Mouse (Mus musculus) heart, embryonic 15.5 days (tissue): Measurements from ENCODE around the gene Spen. TPM values are rescaled to one million over a fixed set of nuclear protein-coding genes. Genes with fewer than 3 reads are reported as not detected.

Source experiments
- ATAC-seq: fragments of 200-750 bp; cut with Nextera tagmentation; replicated peaks from 2 replicates; pipeline ENCODE4 v1.8.0; 2017; ENCODE audit warnings: low read depth, moderate TSS enrichment; ENCODE audit not compliant: insufficient number of reproducible peaks, insufficient read depth, low FRiP score
- H3K27ac ChIP-seq: fragments of 300-500 bp; sonication (generic); 2 replicates; pipeline ENCODE4 v1.5.1; 2015; ENCODE audit warnings: mild to moderate bottlenecking, inconsistent platforms
- H3K27me3 ChIP-seq: fragments of 300-500 bp; sonication (generic); 2 replicates; pipeline ENCODE4 v1.6.1; 2015; ENCODE audit warnings: inconsistent platforms
- H3K36me3 ChIP-seq: fragments of 300-500 bp; sonication (generic); 2 replicates; pipeline ENCODE4 v1.6.1; 2015; ENCODE audit warnings: mild to moderate bottlenecking, inconsistent platforms
- H3K4me1 ChIP-seq: fragments of 300-500 bp; sonication (generic); replicated peaks from 2 replicates; pipeline ENCODE4 v1.6.1; 2015; ENCODE audit warnings: inconsistent platforms
- H3K4me2 ChIP-seq: fragments of 300-500 bp; sonication (generic); 2 replicates; pipeline ENCODE4 v1.6.1; 2015; ENCODE audit warnings: inconsistent platforms, mild to moderate bottlenecking, moderate library complexity
- H3K4me3 ChIP-seq: fragments of 300-500 bp; sonication (generic); 2 replicates; pipeline ENCODE4 v1.5.1; 2015; ENCODE audit warnings: mild to moderate bottlenecking, inconsistent platforms
- H3K9ac ChIP-seq: fragments of 300-500 bp; sonication (generic); 2 replicates; pipeline ENCODE4 v1.6.1; 2015; ENCODE audit warnings: mild to moderate bottlenecking, inconsistent platforms
- H3K9me3 ChIP-seq: fragments of 300-500 bp; sonication (generic); replicated peaks from 2 replicates; pipeline ENCODE4 v1.6.1; 2016; ENCODE audit warnings: inconsistent platforms
- WGBS: fragments of 180-500 bp; shearing (Covaris S2); methylation state at CpG from one replicate; pipeline ENCODE4 v1.1.7; 2015; ENCODE audit warnings: mixed read lengths; 5-methylcytosine and 5-hydroxymethylcytosine counted together
- polyA plus RNA-seq: library from polyadenylated mRNA; unstranded; fragments of >200 nt; fragmentation: Nextera tagmentation; extraction: Ambion mirVana; gene quantifications from 2 replicates; pipeline ENCODE4 v1.2.1, GENCODE M21; 2015

The Spen gene
- polyA plus RNA-seq, 1 experiment from 2014 or later, result 6.3 TPM

- Histone ChIP-seq H3K27me3 (no peaks in the 10 kb centered on the region), H3K36me3 (no peaks in the 10 kb centered on the region)
- WGBS, result 64% methylated on average over 5 of the region's 5 CpGs
Measured at GRCm38 (mm10) chr4:141502723-141503122, 35.7 kb downstream of the Spen start.

GRCm38 (mm10) chr4:141501058-141501457 lies 37.3 kb downstream of the Spen start:
- peak overlapping the region; percentile 56 for H3K27ac ChIP-seq
- H3K4me1 ChIP-seq, result peaks cover 27% of the 10 kb centered on the region
- H3K4me3 ChIP-seq, result no peak overlapping the region
- no peaks in the 10 kb centered on the region for H3K27me3 ChIP-seq
- no peak for ATAC-seq
- no peaks in the 10 kb centered on the region for H3K36me3 ChIP-seq
- no peak overlapping the region for H3K4me2 ChIP-seq
- 37% methylated on average over 5 of the region's 5 CpGs for WGBS
- no peaks in the 10 kb centered on the region for H3K9me3 ChIP-seq
- H3K9ac ChIP-seq, result peak overlapping the region; percentile 20

More at GRCm38 (mm10) chr4:141502723-141503122, 35.7 kb downstream of the Spen start:
- H3K4me1 ChIP-seq, result peaks cover 41% of the 10 kb centered on the region
- no peak overlapping the region for H3K4me2 ChIP-seq
- no peak overlapping the region for H3K4me3 ChIP-seq
- H3K9ac ChIP-seq, result no peak overlapping the region
- no peaks in the 10 kb centered on the region for H3K9me3 ChIP-seq
- no peak for ATAC-seq
- H3K27ac ChIP-seq, result no peak overlapping the region

GRCm38 (mm10) chr4:141500637-141501036 lies 37.8 kb downstream of the Spen start:
- H3K9ac ChIP-seq, result peak overlapping the region; percentile 20
- WGBS, result 52% methylated on average over 4 of the region's 4 CpGs

GRCm38 (mm10) chr4:141488670-141489069 lies 49.7 kb downstream of the Spen start:
- H3K9me3 ChIP-seq, result no peaks in the 10 kb centered on the region
- H3K36me3 ChIP-seq, result peaks cover 90% of the 10 kb centered on the region
- H3K27ac ChIP-seq, result no peak overlapping the region
- 90% methylated on average over 4 of the region's 4 CpGs for WGBS
- H3K4me3 ChIP-seq, result no peak overlapping the region
- H3K27me3 ChIP-seq, result no peaks in the 10 kb centered on the region
- H3K4me2 ChIP-seq, result no peak overlapping the region
- H3K4me1 ChIP-seq, result no peaks in the 10 kb centered on the region
- ATAC-seq, result no peak
- H3K9ac ChIP-seq, result no peak overlapping the region

More at GRCm38 (mm10) chr4:141500637-141501036, 37.8 kb downstream of the Spen start:
- H3K36me3 ChIP-seq, result no peaks in the 10 kb centered on the region
- H3K27ac ChIP-seq, result peak overlapping the region; percentile 56
- ATAC-seq, result no peak
- peaks cover 25% of the 10 kb centered on the region for H3K4me1 ChIP-seq
- no peaks in the 10 kb centered on the region for H3K9me3 ChIP-seq
- H3K27me3 ChIP-seq, result no peaks in the 10 kb centered on the region
- H3K4me2 ChIP-seq, result no peak overlapping the region
- no peak overlapping the region for H3K4me3 ChIP-seq

- no peaks in the 10 kb centered on the region for H3K9me3 ChIP-seq
- WGBS, result 93% methylated on average over 11 of the region's 11 CpGs
- H3K27ac ChIP-seq, result no peak overlapping the region
- no peak overlapping the region for H3K4me3 ChIP-seq
- no peak for ATAC-seq
- no peaks in the 10 kb centered on the region for H3K27me3 ChIP-seq
- H3K4me1 ChIP-seq, result no peaks in the 10 kb centered on the region
- H3K9ac ChIP-seq, result no peak overlapping the region
- peaks cover 93% of the 10 kb centered on the region for H3K36me3 ChIP-seq
- no peak overlapping the region for H3K4me2 ChIP-seq
Measured at GRCm38 (mm10) chr4:141487581-141487980, 50.8 kb downstream of the Spen start.

- Histone ChIP-seq H3K27me3 (no peaks in the 10 kb centered on the region), H3K4me1 (no peaks in the 10 kb centered on the region), H3K4me3 (no peak overlapping the region), H3K36me3 (peaks cover 89% of the 10 kb centered on the region), H3K9me3 (no peaks in the 10 kb centered on the region), H3K4me2 (no peak overlapping the region), H3K9ac (no peak overlapping the region), H3K27ac (no peak overlapping the region)
- 64% methylated on average over 11 of the region's 11 CpGs for WGBS
- ATAC-seq, result no peak
Measured at GRCm38 (mm10) chr4:141484071-141484470, 54.3 kb downstream of the Spen start.

GRCm38 (mm10) chr4:141479411-141479810 lies 59.0 kb downstream of the Spen start:
- Histone ChIP-seq H3K9ac (no peak overlapping the region), H3K9me3 (no peaks in the 10 kb centered on the region), H3K4me2 (no peak overlapping the region), H3K4me3 (no peak overlapping the region), H3K27ac (no peak overlapping the region), H3K36me3 (peaks cover 91% of the 10 kb centered on the region), H3K27me3 (no peaks in the 10 kb centered on the region), H3K4me1 (no peaks in the 10 kb centered on the region)
- no peak for ATAC-seq
- 89% methylated on average over 8 of the region's 8 CpGs for WGBS

- Histone ChIP-seq H3K36me3 (peaks cover 90% of the 10 kb centered on the region), H3K9me3 (no peaks in the 10 kb centered on the region), H3K9ac (no peak overlapping the region), H3K27ac (no peak overlapping the region), H3K27me3 (no peaks in the 10 kb centered on the region), H3K4me2 (no peak overlapping the region), H3K4me1 (no peaks in the 10 kb centered on the region), H3K4me3 (no peak overlapping the region)
- WGBS, result 93% methylated on average over 32 of the region's 32 CpGs
- ATAC-seq, result no peak
Measured at GRCm38 (mm10) chr4:141478794-141479193, 59.6 kb downstream of the Spen start.

- Histone ChIP-seq H3K27me3 (no peaks in the 10 kb centered on the region), H3K4me1 (no peaks in the 10 kb centered on the region), H3K9ac (no peak overlapping the region), H3K9me3 (no peaks in the 10 kb centered on the region), H3K4me3 (no peak overlapping the region), H3K4me2 (no peak overlapping the region), H3K27ac (peak overlapping the region; percentile 56), H3K36me3 (peaks cover 92% of the 10 kb centered on the region)
- no peak for ATAC-seq
- 88% methylated on average over 23 of the region's 23 CpGs for WGBS
Measured at GRCm38 (mm10) chr4:141478225-141478624, 60.2 kb downstream of the Spen start.

- Histone ChIP-seq H3K4me2 (no peak overlapping the region), H3K4me3 (no peak overlapping the region), H3K36me3 (peaks cover 92% of the 10 kb centered on the region), H3K9me3 (no peaks in the 10 kb centered on the region), H3K27ac (peak overlapping the region; percentile 56), H3K27me3 (no peaks in the 10 kb centered on the region), H3K4me1 (no peaks in the 10 kb centered on the region), H3K9ac (no peak overlapping the region)
- ATAC-seq, result no peak; the same call in 1 of the 2 replicates
- 75% methylated on average over 16 of the region's 16 CpGs for WGBS
Measured at GRCm38 (mm10) chr4:141477681-141478102, 60.7 kb downstream of the Spen start.

- ATAC-seq, result no peak
Measured at GRCm38 (mm10) chr4:141474431-141474830, 64.0 kb downstream of the Spen start.

GRCm38 (mm10) chr4:141472641-141473321 lies 65.6 kb downstream of the Spen start:
- Histone ChIP-seq H3K27me3 (no peaks in the 10 kb centered on the region), H3K9ac (no peak overlapping the region), H3K9me3 (no peaks in the 10 kb centered on the region), H3K27ac (no peak overlapping the region), H3K4me3 (no peak overlapping the region), H3K4me2 (no peak overlapping the region), H3K36me3 (peaks cover 94% of the 10 kb centered on the region), H3K4me1 (no peaks in the 10 kb centered on the region)
- ATAC-seq, result no peak
- WGBS, result 85% methylated on average over 32 of the region's 32 CpGs

More at GRCm38 (mm10) chr4:141474431-141474830, 64.0 kb downstream of the Spen start:
- H3K4me2 ChIP-seq, result no peak overlapping the region
- 81% methylated on average over 19 of the region's 19 CpGs for WGBS
- H3K9me3 ChIP-seq, result no peaks in the 10 kb centered on the region
- H3K27ac ChIP-seq, result no peak overlapping the region
- no peak overlapping the region for H3K9ac ChIP-seq
- peaks cover 96% of the 10 kb centered on the region for H3K36me3 ChIP-seq
- no peak overlapping the region for H3K4me3 ChIP-seq
- no peaks in the 10 kb centered on the region for H3K4me1 ChIP-seq
- H3K27me3 ChIP-seq, result no peaks in the 10 kb centered on the region
